Mouse (Mus musculus): Measurements from ENCODE around the gene Slco2b1. TPM values are rescaled to one million over a fixed set of nuclear protein-coding genes. Genes with fewer than 3 reads are reported as not detected.

Gene Slco2b1
- polyA plus RNA-seq, 1 experiment from 2014 or later = 2.0 TPM

DNA sequence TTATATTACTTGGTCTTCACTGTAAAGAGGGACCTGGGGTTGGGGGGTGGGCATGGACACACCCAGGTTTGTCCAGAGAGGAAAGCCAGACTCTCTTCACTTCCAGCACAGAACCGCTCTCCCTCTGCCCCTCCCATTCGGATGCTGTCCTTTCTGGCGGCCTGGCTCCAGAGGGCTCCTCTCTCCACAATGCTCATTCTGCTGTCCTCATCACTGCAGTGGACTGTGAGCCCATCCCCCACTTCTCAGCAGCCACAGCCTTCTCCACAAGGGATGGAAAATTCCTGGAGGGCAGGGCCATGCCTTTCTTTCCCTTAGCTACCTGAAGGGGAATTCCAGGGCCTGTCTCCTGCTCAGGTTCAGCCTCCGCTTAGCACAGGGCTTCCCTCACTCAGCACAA is 42.3 kb downstream of the Slco2b1 start:
- WGBS = 29% methylated on average over 4 of the region's 4 CpGs
- H3K4me1 ChIP-seq (replicated peaks) = peaks cover 19% of the 10 kb centered on the region
- H3K36me3 ChIP-seq = no peaks in the 10 kb centered on the region
- no peak overlapping the region for H3K4me2 ChIP-seq
- H3K27ac ChIP-seq = no peak overlapping the region
- no peaks in the 10 kb centered on the region for H3K9me3 ChIP-seq (replicated peaks)
- no peak for ATAC-seq (replicated peaks; ENCODE audit: insufficient number of reproducible peaks, insufficient read depth, low FRiP score, low read depth)
- H3K27me3 ChIP-seq = peaks cover 16% of the 10 kb centered on the region; the same call in 1 of the 2 replicates
- H3K9ac ChIP-seq = no peak overlapping the region
- no peak overlapping the region for H3K4me3 ChIP-seq

DNA sequence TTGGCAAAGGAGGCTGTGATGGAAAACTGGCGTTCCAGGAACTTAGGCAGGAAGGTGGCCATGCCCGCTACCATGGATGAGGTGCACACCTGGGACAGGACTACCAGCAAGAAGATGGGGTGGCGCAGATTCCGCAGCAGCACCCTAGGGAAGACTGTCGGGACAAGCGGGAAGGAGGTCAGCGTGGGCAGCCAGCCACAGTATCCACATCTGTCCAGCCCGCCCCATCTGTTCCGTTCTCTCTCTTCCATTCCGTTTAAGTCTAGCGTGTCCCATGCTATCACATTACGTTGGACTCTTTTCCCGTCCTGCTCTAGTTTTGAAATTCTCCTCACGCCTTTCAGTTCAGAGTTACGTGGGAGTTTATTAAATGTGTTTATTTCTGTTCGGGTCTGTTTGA is 44.0 kb downstream of the Slco2b1 start:
- Histone ChIP-seq H3K4me1 (replicated peaks) (peaks cover 23% of the 10 kb centered on the region), H3K4me2 (no peak overlapping the region), H3K27ac (no peak overlapping the region), H3K9ac (no peak overlapping the region), H3K27me3 (peaks cover 16% of the 10 kb centered on the region; the same call in 1 of the 2 replicates), H3K9me3 (replicated peaks) (no peaks in the 10 kb centered on the region), H3K4me3 (no peak overlapping the region), H3K36me3 (no peaks in the 10 kb centered on the region)
- WGBS = 84% methylated on average over 16 of the region's 16 CpGs
- no peak for ATAC-seq (replicated peaks; ENCODE audit: insufficient number of reproducible peaks, insufficient read depth, low FRiP score, low read depth)

DNA sequence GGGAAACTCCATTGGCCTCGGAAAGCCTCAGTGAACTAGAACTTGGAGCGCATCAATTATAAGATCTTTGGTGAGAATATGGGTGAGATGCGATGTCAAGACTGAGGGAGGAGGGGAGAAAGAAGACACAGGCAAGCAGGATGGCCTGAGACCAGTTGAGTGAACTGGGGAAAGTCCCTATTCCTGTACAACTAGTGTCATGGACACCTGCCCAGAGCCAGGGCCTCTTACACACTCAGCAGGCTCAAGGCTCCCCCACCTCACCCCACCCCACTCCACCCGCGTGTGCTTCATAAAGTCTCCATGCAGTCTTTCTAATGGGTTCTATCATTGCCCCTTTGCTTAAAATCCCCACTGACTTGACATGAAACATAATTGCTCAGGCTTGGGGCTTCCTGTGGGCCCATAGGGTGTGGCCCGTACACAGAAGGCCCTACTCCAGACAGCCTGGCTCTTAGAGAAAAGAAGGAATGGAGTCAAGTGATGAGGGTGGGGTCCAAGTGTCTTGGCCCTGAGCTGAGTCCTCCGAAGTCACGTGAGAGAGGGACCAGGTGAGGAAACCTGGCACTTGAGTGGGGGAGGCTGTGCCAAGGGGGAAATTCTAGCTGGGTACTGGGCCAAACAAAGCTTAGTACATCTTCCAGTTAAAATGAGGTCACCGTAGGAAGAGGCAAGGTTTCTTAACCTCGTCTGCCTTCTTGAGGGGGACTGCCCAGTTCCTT is 45.2 kb downstream of the Slco2b1 start:
- H3K4me2 ChIP-seq = no peak overlapping the region
- no peak overlapping the region for H3K4me3 ChIP-seq
- no peak overlapping the region for H3K9ac ChIP-seq
- no peak overlapping the region for H3K27ac ChIP-seq
- H3K4me1 ChIP-seq (replicated peaks) = peaks cover 24% of the 10 kb centered on the region
- no peaks in the 10 kb centered on the region for H3K36me3 ChIP-seq
- peaks cover 19% of the 10 kb centered on the region for H3K27me3 ChIP-seq
- WGBS = 82% methylated on average over 10 of the region's 10 CpGs
- H3K9me3 ChIP-seq (replicated peaks) = no peaks in the 10 kb centered on the region
- ATAC-seq (replicated peaks; ENCODE audit: insufficient number of reproducible peaks, insufficient read depth, low FRiP score, low read depth) = no peak

DNA sequence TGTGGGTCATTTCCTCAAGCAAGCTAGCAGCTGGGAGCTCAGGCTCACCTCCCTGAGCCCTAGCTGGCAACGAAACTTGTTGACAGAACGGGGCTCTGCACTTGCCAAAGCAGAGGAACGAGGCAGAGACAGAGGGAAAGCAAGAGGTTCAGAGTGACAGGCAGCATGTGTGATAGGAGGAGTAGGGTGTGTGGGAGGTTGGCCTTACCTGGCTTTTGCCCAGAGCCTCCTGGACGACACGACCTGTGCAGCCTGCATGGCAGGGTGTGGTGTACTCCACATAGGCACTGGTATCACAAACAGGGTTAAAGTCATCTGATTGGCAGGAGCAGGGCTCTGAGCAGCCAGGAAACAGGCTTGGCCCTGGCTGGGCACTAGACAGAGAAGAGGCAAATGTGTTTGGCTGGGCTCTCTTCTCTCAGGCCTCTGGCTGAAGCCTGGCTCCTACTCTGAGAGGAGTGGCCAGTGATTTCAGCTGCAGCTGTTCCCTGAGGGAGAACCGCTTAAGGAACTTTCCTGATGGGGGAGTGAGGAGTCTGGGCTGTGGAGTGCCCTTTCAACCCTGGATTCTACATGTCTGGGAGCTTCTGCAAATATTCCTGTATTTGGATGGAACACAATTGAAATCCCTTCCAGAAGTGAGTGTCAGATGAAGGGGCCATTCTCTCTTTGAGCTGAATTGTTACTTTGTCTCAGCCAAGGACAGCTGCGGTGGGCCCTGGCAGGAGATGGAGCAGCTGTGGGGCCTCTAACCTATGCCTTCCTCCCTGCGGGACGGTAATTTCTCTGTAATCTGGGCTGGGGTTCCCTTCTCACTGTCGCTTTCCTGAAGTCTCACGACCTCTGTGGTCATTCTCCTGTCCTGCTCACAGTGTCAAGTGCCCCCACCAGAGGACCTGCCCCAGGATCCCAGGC is 46.3 kb downstream of the Slco2b1 start:
- H3K4me1 ChIP-seq (replicated peaks) = peaks cover 24% of the 10 kb centered on the region
- 43% methylated on average over 11 of the region's 11 CpGs for WGBS
- no peak overlapping the region for H3K9ac ChIP-seq
- ATAC-seq (replicated peaks; ENCODE audit: insufficient number of reproducible peaks, insufficient read depth, low FRiP score, low read depth) = 0 out of 2 replicates have a peak, but pooled peaks have one; percentile 15
- H3K27ac ChIP-seq = peak overlapping the region; percentile 5; the same call in 1 of the 2 replicates
- H3K4me3 ChIP-seq = no peak overlapping the region
- no peaks in the 10 kb centered on the region for H3K36me3 ChIP-seq
- H3K4me2 ChIP-seq = no peak overlapping the region
- no peaks in the 10 kb centered on the region for H3K9me3 ChIP-seq (replicated peaks)
- H3K27me3 ChIP-seq = peaks cover 28% of the 10 kb centered on the region

DNA sequence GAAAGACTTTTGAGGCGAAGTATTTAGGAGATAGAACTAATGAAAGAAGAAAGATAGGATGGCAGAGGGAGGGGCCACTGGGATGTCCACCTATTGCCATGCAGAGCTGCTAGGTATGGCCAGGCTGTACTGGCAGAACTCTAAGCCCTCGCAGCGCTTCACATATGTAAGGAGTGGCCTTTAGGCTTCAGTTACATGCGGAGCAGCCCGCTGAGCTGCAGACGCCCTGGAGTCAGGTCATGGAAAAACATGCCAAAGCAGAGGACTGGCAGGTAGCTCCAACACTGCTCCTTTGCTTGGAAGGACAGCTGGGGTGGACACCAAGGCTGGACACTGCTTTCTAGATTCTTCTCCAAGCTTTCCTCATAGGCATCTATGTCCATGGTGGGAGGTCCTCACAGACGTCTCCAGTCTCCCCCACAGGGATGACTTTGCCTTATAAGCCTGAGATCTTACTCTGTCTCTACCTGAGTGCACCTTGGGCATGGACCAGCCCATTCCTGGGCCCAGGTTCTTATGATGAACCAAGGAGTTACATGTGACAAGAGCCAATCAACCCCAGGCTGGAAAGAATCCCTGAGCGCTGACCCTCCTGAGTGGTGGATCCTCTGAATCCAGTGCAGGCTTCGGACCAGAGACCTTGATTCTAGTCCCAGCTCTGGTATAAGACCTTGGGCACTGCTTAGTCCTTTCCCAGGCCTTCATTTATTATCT is 47.5 kb downstream of the Slco2b1 start:
- ATAC-seq (replicated peaks; ENCODE audit: insufficient number of reproducible peaks, insufficient read depth, low FRiP score, low read depth) = no peak
- Histone ChIP-seq H3K9ac (no peak overlapping the region), H3K4me3 (no peak overlapping the region), H3K4me1 (replicated peaks) (peaks cover 24% of the 10 kb centered on the region), H3K27ac (no peak overlapping the region), H3K4me2 (no peak overlapping the region), H3K9me3 (replicated peaks) (no peaks in the 10 kb centered on the region), H3K36me3 (no peaks in the 10 kb centered on the region), H3K27me3 (peaks cover 36% of the 10 kb centered on the region)
- WGBS = 84% methylated on average over 9 of the region's 9 CpGs

DNA sequence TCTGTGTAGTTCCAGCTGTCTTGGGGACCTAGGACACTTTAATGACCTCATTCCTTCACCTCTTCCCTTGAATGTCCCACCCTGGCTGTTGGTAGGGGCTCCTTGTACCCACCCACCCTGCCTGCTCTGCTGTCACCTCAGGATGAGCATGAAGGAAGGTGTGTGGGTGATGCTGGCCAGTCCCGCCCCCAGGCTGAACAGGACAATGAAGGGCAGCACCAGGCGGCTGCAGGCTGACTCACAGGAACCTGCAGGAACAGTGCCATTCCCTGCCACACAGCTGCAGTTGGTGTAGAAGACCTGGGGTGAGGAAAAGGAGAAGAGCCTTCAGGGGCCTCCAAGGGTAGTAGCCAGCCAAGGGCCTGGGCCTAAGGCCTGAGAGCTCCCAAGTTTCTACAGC is 48.8 kb downstream of the Slco2b1 start:
- Histone ChIP-seq H3K4me3 (no peak overlapping the region), H3K27ac (no peak overlapping the region), H3K9ac (0 out of 2 replicates have a peak overlapping the region, but pooled peaks have one; percentile 10), H3K4me1 (replicated peaks) (peaks cover 24% of the 10 kb centered on the region), H3K36me3 (no peaks in the 10 kb centered on the region), H3K9me3 (replicated peaks) (no peaks in the 10 kb centered on the region), H3K4me2 (no peak overlapping the region), H3K27me3 (peaks cover 31% of the 10 kb centered on the region)
- ATAC-seq (replicated peaks; ENCODE audit: insufficient number of reproducible peaks, insufficient read depth, low FRiP score, low read depth) = no peak
- WGBS = 67% methylated on average over 2 of the region's 2 CpGs

DNA sequence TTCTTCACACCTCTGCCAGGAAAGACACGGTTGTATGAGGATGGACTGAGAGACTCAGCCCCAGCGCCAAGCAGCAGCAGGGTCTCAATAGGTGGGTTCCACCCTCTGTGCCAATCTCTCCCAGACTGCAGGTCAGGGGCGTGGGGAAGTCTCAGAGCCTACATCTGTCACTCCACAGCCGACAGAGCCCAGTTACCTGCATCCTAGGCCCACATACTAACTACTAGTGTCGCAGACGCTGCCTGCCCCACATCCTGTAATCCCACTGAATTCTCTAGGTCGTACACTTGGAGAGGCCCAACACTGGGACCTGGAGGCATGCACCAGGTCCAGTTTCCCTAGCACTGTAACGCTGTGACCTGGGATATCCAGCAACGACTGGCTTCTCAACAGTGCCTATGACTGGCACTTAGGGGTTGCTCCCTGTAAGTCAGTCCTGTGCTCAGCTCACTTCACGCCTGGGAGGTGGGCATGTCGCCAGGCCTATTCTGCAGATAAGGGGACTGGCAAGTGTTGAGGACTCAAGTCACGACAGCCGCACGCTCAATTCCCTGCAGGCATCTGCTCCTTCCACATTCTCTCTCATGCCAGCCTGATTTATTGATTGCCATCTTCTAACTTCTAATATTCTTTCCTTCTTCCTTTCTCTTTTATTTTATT is 49.4 kb downstream of the Slco2b1 start:
- Histone ChIP-seq H3K9me3 (replicated peaks) (no peaks in the 10 kb centered on the region), H3K27me3 (peaks cover 25% of the 10 kb centered on the region), H3K4me1 (replicated peaks) (peaks cover 24% of the 10 kb centered on the region), H3K4me2 (no peak overlapping the region), H3K9ac (no peak overlapping the region), H3K27ac (no peak overlapping the region), H3K36me3 (no peaks in the 10 kb centered on the region), H3K4me3 (no peak overlapping the region)
- 51% methylated on average over 14 of the region's 14 CpGs for WGBS
- ATAC-seq (replicated peaks; ENCODE audit: insufficient number of reproducible peaks, insufficient read depth, low FRiP score, low read depth) = peak; percentile 30; the same call in 1 of the 2 replicates

DNA sequence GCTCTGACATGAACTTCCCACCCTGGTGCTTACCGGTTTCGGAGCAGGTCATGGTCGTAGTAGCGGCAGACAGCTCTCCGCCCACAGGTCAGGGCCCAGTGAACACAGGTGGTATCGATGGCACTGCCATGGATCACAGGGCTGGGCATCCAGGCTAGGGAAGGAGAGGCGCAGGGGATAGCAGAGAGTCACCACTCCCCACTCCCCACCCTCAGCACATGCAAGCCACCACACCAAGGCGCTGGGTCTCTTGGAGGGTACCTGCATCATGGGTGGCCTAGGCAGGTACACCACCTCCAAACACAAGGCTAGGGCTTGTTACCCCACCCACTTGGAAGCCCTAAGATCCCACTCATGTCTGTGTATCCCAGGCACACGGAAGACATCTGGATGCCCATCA is 50.1 kb downstream of the Slco2b1 start:
- Histone ChIP-seq H3K4me1 (replicated peaks) (peaks cover 24% of the 10 kb centered on the region), H3K9me3 (replicated peaks) (no peaks in the 10 kb centered on the region), H3K27me3 (peaks cover 26% of the 10 kb centered on the region), H3K9ac (no peak overlapping the region), H3K27ac (no peak overlapping the region), H3K4me3 (no peak overlapping the region), H3K36me3 (no peaks in the 10 kb centered on the region), H3K4me2 (no peak overlapping the region)
- 91% methylated on average over 9 of the region's 9 CpGs for WGBS
- ATAC-seq (replicated peaks; ENCODE audit: insufficient number of reproducible peaks, insufficient read depth, low FRiP score, low read depth) = no peak

DNA sequence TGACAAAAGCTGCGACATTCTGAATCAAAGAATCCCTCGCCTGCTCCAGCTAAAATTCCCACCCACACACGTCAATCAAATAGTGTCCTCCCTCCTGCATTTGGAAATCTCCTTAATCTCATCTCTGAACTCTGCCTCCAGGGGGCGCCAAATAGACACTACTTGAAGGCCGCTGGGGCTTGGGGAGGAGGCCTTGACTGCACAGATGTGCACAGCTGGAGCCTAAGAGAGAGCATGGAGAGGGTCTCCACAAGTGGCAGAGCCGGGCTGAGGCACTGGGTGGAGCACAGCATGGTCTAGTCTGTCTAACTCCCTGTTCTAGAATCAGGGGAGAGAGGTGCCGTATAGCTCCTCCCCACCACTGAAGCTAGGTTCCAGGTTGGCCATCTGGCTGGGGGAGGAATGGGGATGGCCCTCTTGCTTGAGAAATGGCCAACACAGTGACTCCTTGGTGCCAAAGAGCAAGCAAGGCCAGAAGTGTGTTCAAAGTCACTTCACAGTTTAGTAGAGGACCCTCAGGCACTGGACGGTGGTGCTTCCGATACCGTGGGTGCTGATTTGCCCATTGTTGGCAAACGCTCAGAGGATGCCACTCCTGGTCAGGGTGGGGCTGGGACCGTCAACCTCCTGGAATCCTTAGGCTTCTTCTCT is 51.6 kb downstream of the Slco2b1 start:
- ATAC-seq (replicated peaks; ENCODE audit: insufficient number of reproducible peaks, insufficient read depth, low FRiP score, low read depth) = no peak
- Histone ChIP-seq H3K27ac (no peak overlapping the region), H3K4me2 (no peak overlapping the region), H3K27me3 (peaks cover 36% of the 10 kb centered on the region), H3K36me3 (no peaks in the 10 kb centered on the region), H3K4me1 (replicated peaks) (peaks cover 12% of the 10 kb centered on the region), H3K9ac (no peak overlapping the region), H3K4me3 (no peak overlapping the region), H3K9me3 (replicated peaks) (no peaks in the 10 kb centered on the region)
- WGBS = 43% methylated on average over 12 of the region's 12 CpGs

DNA sequence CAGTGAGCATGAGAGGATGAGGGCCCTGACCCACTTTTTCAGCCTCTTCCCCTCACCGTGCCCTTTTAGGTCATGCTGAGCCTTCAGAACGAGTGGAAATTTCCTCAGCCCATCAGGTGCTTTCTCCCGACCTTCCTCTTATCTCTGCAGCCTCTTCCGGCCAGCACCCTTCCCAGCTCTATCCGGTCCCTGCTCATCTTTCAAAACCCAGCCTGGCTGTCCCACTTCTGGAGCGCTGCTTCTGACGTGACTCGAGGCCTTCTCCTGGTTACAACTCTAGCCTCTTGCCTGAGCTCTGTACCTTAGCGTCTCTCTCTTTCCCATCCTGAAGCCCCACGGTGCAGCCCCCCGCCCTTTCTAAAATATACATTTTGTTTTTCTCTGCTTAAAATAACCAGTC is 56.9 kb downstream of the Slco2b1 start:
- H3K36me3 ChIP-seq = no peaks in the 10 kb centered on the region
- no peak for ATAC-seq (replicated peaks; ENCODE audit: insufficient number of reproducible peaks, insufficient read depth, low FRiP score, low read depth)
- H3K4me1 ChIP-seq (replicated peaks) = no peaks in the 10 kb centered on the region
- H3K4me3 ChIP-seq = no peak overlapping the region
- H3K27me3 ChIP-seq = peaks cover 41% of the 10 kb centered on the region
- H3K9ac ChIP-seq = no peak overlapping the region
- 54% methylated on average over 11 of the region's 11 CpGs for WGBS
- no peaks in the 10 kb centered on the region for H3K9me3 ChIP-seq (replicated peaks)
- H3K27ac ChIP-seq = no peak overlapping the region
- no peak overlapping the region for H3K4me2 ChIP-seq
